Mouse (Mus musculus): Measurements from ENCODE around the gene Ucn. TPM values are rescaled to one million over a fixed set of nuclear protein-coding genes. Genes with fewer than 3 reads are reported as not detected.

Ucn gene
- polyA plus RNA-seq, 1 experiment from 2014 or later = not detected

- Histone ChIP-seq H3K9ac (no peak overlapping the region), H3K9me3 (ENCODE audit: control insufficient read depth, low read length) (no peaks in the 10 kb centered on the region), H3K4me2 (replicated peaks) (no peak overlapping the region), H3K27me3 (ENCODE audit: control insufficient read depth, insufficient read depth, low read length) (no peaks in the 10 kb centered on the region), H3K4me3 (replicated peaks; ENCODE audit: low read length) (no peak overlapping the region), H3K4me1 (replicated peaks; ENCODE audit: control insufficient read depth, insufficient read depth, low read length) (no peaks in the 10 kb centered on the region), H3K27ac (no peak overlapping the region), H3K36me3 (replicated peaks; ENCODE audit: control insufficient read depth, insufficient read depth) (no peaks in the 10 kb centered on the region)
- DNase-seq (ENCODE audit: low spot score) = no peak
- no peak for ATAC-seq (ENCODE audit: low FRiP score)
- WGBS = 89% methylated on average over 8 of the region's 8 CpGs
Observed at GRCm38 (mm10) chr5:31121111-31121510, 17.5 kb downstream of the Ucn start.

- 31% methylated on average over 10 of the region's 10 CpGs for WGBS
- DNase-seq (ENCODE audit: low spot score) (no peak), ATAC-seq (ENCODE audit: low FRiP score) (no peak)
- no peak overlapping the region for H3K4me3 ChIP-seq (replicated peaks; ENCODE audit: low read length)
- no peak overlapping the region for H3K9ac ChIP-seq
- H3K27ac ChIP-seq = no peak overlapping the region
- H3K4me1 ChIP-seq (replicated peaks; ENCODE audit: control insufficient read depth, insufficient read depth, low read length) = no peaks in the 10 kb centered on the region
- H3K36me3 ChIP-seq (replicated peaks; ENCODE audit: control insufficient read depth, insufficient read depth) = no peaks in the 10 kb centered on the region
- no peaks in the 10 kb centered on the region for H3K9me3 ChIP-seq (ENCODE audit: control insufficient read depth, low read length)
- no peaks in the 10 kb centered on the region for H3K27me3 ChIP-seq (ENCODE audit: control insufficient read depth, insufficient read depth, low read length)
- no peak overlapping the region for H3K4me2 ChIP-seq (replicated peaks)
Observed at GRCm38 (mm10) chr5:31116912-31117311, 21.7 kb downstream of the Ucn start.

- no peak within 1 kb of the TSS for H3K27ac ChIP-seq
- ATAC-seq (ENCODE audit: low FRiP score) (no peak), DNase-seq (ENCODE audit: low spot score) (no peak)
- 57% methylated on average over 3 of the region's 3 CpGs for WGBS
- no peaks in the 10 kb centered on the region for H3K27me3 ChIP-seq (ENCODE audit: control insufficient read depth, insufficient read depth, low read length)
- H3K9ac ChIP-seq = no peak within 1 kb of the TSS
- H3K4me1 ChIP-seq (replicated peaks; ENCODE audit: control insufficient read depth, insufficient read depth, low read length) = no peaks in the 10 kb centered on the region
- no peaks in the 10 kb centered on the region for H3K9me3 ChIP-seq (ENCODE audit: control insufficient read depth, low read length)
- H3K4me3 ChIP-seq (replicated peaks; ENCODE audit: low read length) = no peak within 1 kb of the TSS
- no peaks in the 10 kb centered on the region for H3K36me3 ChIP-seq (replicated peaks; ENCODE audit: control insufficient read depth, insufficient read depth)
- no peak within 1 kb of the TSS for H3K4me2 ChIP-seq (replicated peaks)
Observed at GRCm38 (mm10) chr5:31116354-31116753, 22.3 kb downstream of the Ucn start, which contains the start of gene Trim54. TSS of gene Trim54 (plus strand) at chr5:31116712.

GRCm38 (mm10) chr5:31110781-31111180, 27.8 kb downstream of the Ucn start:
- DNase-seq (ENCODE audit: low spot score) (no peak), ATAC-seq (ENCODE audit: low FRiP score) (no peak)
- no peaks in the 10 kb centered on the region for H3K9me3 ChIP-seq (ENCODE audit: control insufficient read depth, low read length)
- H3K4me2 ChIP-seq (replicated peaks) = no peak overlapping the region
- no peak overlapping the region for H3K9ac ChIP-seq
- H3K27me3 ChIP-seq (ENCODE audit: control insufficient read depth, insufficient read depth, low read length) = no peaks in the 10 kb centered on the region
- H3K4me1 ChIP-seq (replicated peaks; ENCODE audit: control insufficient read depth, insufficient read depth, low read length) = no peaks in the 10 kb centered on the region
- WGBS = 36% methylated on average over 7 of the region's 7 CpGs
- no peak overlapping the region for H3K27ac ChIP-seq
- no peak overlapping the region for H3K4me3 ChIP-seq (replicated peaks; ENCODE audit: low read length)
- H3K36me3 ChIP-seq (replicated peaks; ENCODE audit: control insufficient read depth, insufficient read depth) = no peaks in the 10 kb centered on the region

GRCm38 (mm10) chr5:31108000-31108490, 30.6 kb downstream of the Ucn start, which contains the start of gene Slc30a3:
TSS of gene Slc30a3 (minus strand) at chr5:31108237.
- 91% methylated on average over 18 of the region's 18 CpGs for WGBS
- no peaks in the 10 kb centered on the region for H3K9me3 ChIP-seq (ENCODE audit: control insufficient read depth, low read length)
- H3K27me3 ChIP-seq (ENCODE audit: control insufficient read depth, insufficient read depth, low read length) = no peaks in the 10 kb centered on the region
- no peak for ATAC-seq (ENCODE audit: low FRiP score)
- no peak within 1 kb of the TSS for H3K27ac ChIP-seq
- no peaks in the 10 kb centered on the region for H3K36me3 ChIP-seq (replicated peaks; ENCODE audit: control insufficient read depth, insufficient read depth)
- H3K4me3 ChIP-seq (replicated peaks; ENCODE audit: low read length) = no peak within 1 kb of the TSS
- H3K9ac ChIP-seq = no peak within 1 kb of the TSS
- no peaks in the 10 kb centered on the region for H3K4me1 ChIP-seq (replicated peaks; ENCODE audit: control insufficient read depth, insufficient read depth, low read length)
- no peak within 1 kb of the TSS for H3K4me2 ChIP-seq (replicated peaks)
- DNase-seq (ENCODE audit: low spot score) = no peak

- Histone ChIP-seq H3K4me1 (replicated peaks; ENCODE audit: control insufficient read depth, insufficient read depth, low read length) (no peaks in the 10 kb centered on the region), H3K9me3 (ENCODE audit: control insufficient read depth, low read length) (no peaks in the 10 kb centered on the region), H3K27ac (no peak within 1 kb of the TSS), H3K4me3 (replicated peaks; ENCODE audit: low read length) (no peak within 1 kb of the TSS), H3K4me2 (replicated peaks) (no peak within 1 kb of the TSS), H3K36me3 (replicated peaks; ENCODE audit: control insufficient read depth, insufficient read depth) (no peaks in the 10 kb centered on the region), H3K27me3 (ENCODE audit: control insufficient read depth, insufficient read depth, low read length) (no peaks in the 10 kb centered on the region), H3K9ac (no peak within 1 kb of the TSS)
- ATAC-seq (ENCODE audit: low FRiP score) = no peak
- WGBS = 88% methylated on average over 9 of the region's 9 CpGs
- no peak for DNase-seq (ENCODE audit: low spot score)
Observed at GRCm38 (mm10) chr5:31105814-31106335, 32.8 kb downstream of the Ucn start, which contains the start of gene Dnajc5g. TSS of gene Dnajc5g (plus strand) at chr5:31106285.

GRCm38 (mm10) chr5:31095711-31096480, 42.7 kb downstream of the Ucn start:
- H3K9ac ChIP-seq = no peak overlapping the region
- H3K4me1 ChIP-seq (replicated peaks; ENCODE audit: control insufficient read depth, insufficient read depth, low read length) = peaks cover 33% of the 10 kb centered on the region; the same call in 1 of the 2 replicates
- H3K36me3 ChIP-seq (replicated peaks; ENCODE audit: control insufficient read depth, insufficient read depth) = no peaks in the 10 kb centered on the region
- ATAC-seq (ENCODE audit: low FRiP score) (no peak), DNase-seq (ENCODE audit: low spot score) (no peak)
- 23% methylated on average over 11 of the region's 11 CpGs for WGBS
- H3K9me3 ChIP-seq (ENCODE audit: control insufficient read depth, low read length) = no peaks in the 10 kb centered on the region
- H3K4me3 ChIP-seq (replicated peaks; ENCODE audit: low read length) = peak overlapping the region; percentile 23
- peak overlapping the region; percentile 50 for H3K4me2 ChIP-seq (replicated peaks)
- no peak overlapping the region for H3K27ac ChIP-seq
- H3K27me3 ChIP-seq (ENCODE audit: control insufficient read depth, insufficient read depth, low read length) = peaks cover 84% of the 10 kb centered on the region

- ATAC-seq (ENCODE audit: low FRiP score) = no peak; the same call in 1 of the 2 replicates
- H3K9ac ChIP-seq = 0 out of 2 replicates have a peak overlapping the region, but pooled peaks have one; percentile 16
- WGBS = under 1% methylated on average over 59 of the region's 59 CpGs
Observed at GRCm38 (mm10) chr5:31094799-31095691, 43.6 kb downstream of the Ucn start.

More at GRCm38 (mm10) chr5:31094799-31095691, 43.6 kb downstream of the Ucn start:
- H3K36me3 ChIP-seq (replicated peaks; ENCODE audit: control insufficient read depth, insufficient read depth) = no peaks in the 10 kb centered on the region
- H3K4me3 ChIP-seq (replicated peaks; ENCODE audit: low read length) = peak overlapping the region; percentile 23
- peak overlapping the region; percentile 50 for H3K4me2 ChIP-seq (replicated peaks)
- DNase-seq (ENCODE audit: low spot score) = no peak
- H3K9me3 ChIP-seq (ENCODE audit: control insufficient read depth, low read length) = no peaks in the 10 kb centered on the region
- H3K27ac ChIP-seq = no peak overlapping the region
- peaks cover 93% of the 10 kb centered on the region for H3K27me3 ChIP-seq (ENCODE audit: control insufficient read depth, insufficient read depth, low read length)
- H3K4me1 ChIP-seq (replicated peaks; ENCODE audit: control insufficient read depth, insufficient read depth, low read length) = peaks cover 33% of the 10 kb centered on the region; the same call in 1 of the 2 replicates
